Mouse (Mus musculus) neural tube, embryonic 12.5 days (tissue): Measurements from ENCODE around the gene Plcb1. TPM values are rescaled to one million over a fixed set of nuclear protein-coding genes. Genes with fewer than 3 reads are reported as not detected.

Experiments used
- ATAC-seq: fragments of 200-750 bp; cut with Nextera tagmentation; 2 replicates; pipeline ENCODE4 v1.8.0; 2017; ENCODE audit warnings: low read depth, mild to moderate bottlenecking, moderate TSS enrichment, moderate library complexity; ENCODE audit not compliant: low FRiP score
- H3K27ac ChIP-seq: fragments of 300-500 bp; sonication (generic); 2 replicates; pipeline ENCODE4 v1.5.1; 2016
- H3K27me3 ChIP-seq: fragments of 300-500 bp; sonication (generic); replicated peaks from 2 replicates; pipeline ENCODE4 v1.6.1; 2016; ENCODE audit warnings: mild to moderate bottlenecking
- H3K36me3 ChIP-seq: fragments of 300-500 bp; sonication (generic); 2 replicates; pipeline ENCODE4 v1.6.1; 2016; ENCODE audit warnings: mild to moderate bottlenecking
- H3K4me1 ChIP-seq: fragments of 300-500 bp; sonication (generic); 2 replicates; pipeline ENCODE4 v1.6.1; 2016
- H3K4me2 ChIP-seq: fragments of 300-500 bp; sonication (generic); replicated peaks from 2 replicates; pipeline ENCODE4 v1.6.1; 2016; ENCODE audit warnings: mild to moderate bottlenecking
- H3K4me3 ChIP-seq: fragments of 300-500 bp; sonication (generic); 2 replicates; pipeline ENCODE4 v1.5.1; 2016
- H3K9ac ChIP-seq: fragments of 300-500 bp; sonication (generic); 2 replicates; pipeline ENCODE4 v1.6.1; 2016; ENCODE audit warnings: mild to moderate bottlenecking
- H3K9me3 ChIP-seq: fragments of 300-500 bp; sonication (generic); 2 replicates; pipeline ENCODE4 v1.6.1; 2016; ENCODE audit warnings: mild to moderate bottlenecking
- WGBS: fragments of 180-500 bp; shearing (Covaris S2); methylation state at CpG from one replicate; pipeline ENCODE4 v1.1.7; 2016; 5-methylcytosine and 5-hydroxymethylcytosine counted together
- polyA plus RNA-seq: library from polyadenylated mRNA; unstranded; fragments of >200 nt; fragmentation: Nextera tagmentation; extraction: Ambion mirVana; gene quantifications from 2 replicates; pipeline ENCODE4 v1.2.1, GENCODE M21; 2016

The Plcb1 gene
- polyA plus RNA-seq, 1 experiment from 2014 or later, result 29.0 TPM

GRCm38 (mm10) chr2:135387990-135388389 is 602.1 kb downstream of the Plcb1 start:
- H3K4me3 ChIP-seq, result no peak overlapping the region
- H3K27ac ChIP-seq, result no peak overlapping the region
- H3K9me3 ChIP-seq, result no peaks in the 10 kb centered on the region
- 66% methylated on average over 9 of the region's 9 CpGs for WGBS
- no peaks in the 10 kb centered on the region for H3K4me1 ChIP-seq
- H3K36me3 ChIP-seq, result no peaks in the 10 kb centered on the region
- H3K9ac ChIP-seq, result no peak overlapping the region
- no peak overlapping the region for H3K4me2 ChIP-seq
- no peaks in the 10 kb centered on the region for H3K27me3 ChIP-seq
- no peak for ATAC-seq

GRCm38 (mm10) chr2:135394698-135395097 is 608.8 kb downstream of the Plcb1 start:
- Histone ChIP-seq H3K9me3 (no peaks in the 10 kb centered on the region), H3K9ac (no peak overlapping the region), H3K27me3 (no peaks in the 10 kb centered on the region), H3K36me3 (no peaks in the 10 kb centered on the region), H3K4me1 (no peaks in the 10 kb centered on the region), H3K4me2 (no peak overlapping the region), H3K4me3 (no peak overlapping the region), H3K27ac (no peak overlapping the region)
- no peak for ATAC-seq
- WGBS, result 90% methylated on average over 3 of the region's 3 CpGs

GRCm38 (mm10) chr2:135396375-135396774 is 610.5 kb downstream of the Plcb1 start:
- Histone ChIP-seq H3K4me2 (no peak overlapping the region), H3K4me1 (no peaks in the 10 kb centered on the region), H3K4me3 (no peak overlapping the region), H3K9ac (no peak overlapping the region), H3K27me3 (no peaks in the 10 kb centered on the region), H3K27ac (no peak overlapping the region), H3K36me3 (no peaks in the 10 kb centered on the region), H3K9me3 (no peaks in the 10 kb centered on the region)
- no peak for ATAC-seq
- 98% methylated on average over 3 of the region's 3 CpGs for WGBS

DNA sequence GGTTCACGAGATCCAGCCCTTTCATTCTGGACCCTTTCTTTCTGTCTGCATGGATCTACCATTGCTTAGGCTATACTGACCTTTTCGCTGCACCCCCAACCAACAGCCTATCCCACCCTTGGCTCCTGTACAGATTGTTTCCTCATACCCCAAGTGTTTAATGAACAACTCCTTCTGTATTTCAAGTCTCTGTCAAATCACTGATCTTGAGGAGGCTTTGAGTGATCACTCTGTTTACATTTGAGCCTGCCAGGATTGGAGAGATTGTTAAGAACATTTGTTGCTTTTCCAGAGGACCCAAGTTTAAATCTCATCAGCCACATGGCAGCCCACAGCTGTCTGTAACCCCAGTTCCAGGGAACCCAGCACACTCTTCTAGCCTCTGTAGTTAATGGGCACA is 612.1 kb downstream of the Plcb1 start:
- Histone ChIP-seq H3K27me3 (no peaks in the 10 kb centered on the region), H3K36me3 (no peaks in the 10 kb centered on the region), H3K4me1 (0 out of 2 replicates have a peak, but pooled peaks cover 2% of the 10 kb centered on the region), H3K9ac (no peak overlapping the region), H3K4me2 (no peak overlapping the region), H3K4me3 (no peak overlapping the region), H3K9me3 (no peaks in the 10 kb centered on the region), H3K27ac (no peak overlapping the region)
- 87% methylated on average over 2 of the region's 2 CpGs for WGBS
- no peak for ATAC-seq

DNA sequence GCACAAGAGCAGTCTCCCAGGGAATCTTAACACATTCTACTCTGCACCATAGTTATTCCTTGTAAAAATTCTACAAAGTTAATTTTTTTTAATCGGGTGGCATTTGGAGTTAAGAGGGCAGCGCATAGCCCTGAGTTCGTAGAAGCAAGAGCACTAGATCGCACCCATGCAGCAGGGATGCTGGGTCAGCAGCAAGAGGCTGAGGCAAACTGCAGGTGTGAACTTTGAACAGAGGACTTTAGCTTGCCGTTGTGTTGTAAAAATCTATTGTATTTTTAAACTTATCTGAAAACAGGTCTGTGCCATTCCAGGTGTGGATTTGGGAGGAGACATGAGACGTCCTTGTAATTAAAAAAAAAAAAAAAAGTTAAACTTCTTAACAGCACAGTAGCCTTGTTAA is 613.9 kb downstream of the Plcb1 start:
- 88% methylated on average over 6 of the region's 6 CpGs for WGBS
- Histone ChIP-seq H3K27ac (no peak overlapping the region), H3K27me3 (no peaks in the 10 kb centered on the region), H3K9ac (no peak overlapping the region), H3K4me1 (0 out of 2 replicates have a peak, but pooled peaks cover 3% of the 10 kb centered on the region), H3K9me3 (no peaks in the 10 kb centered on the region), H3K4me3 (no peak overlapping the region), H3K36me3 (no peaks in the 10 kb centered on the region), H3K4me2 (no peak overlapping the region)
- no peak for ATAC-seq

DNA sequence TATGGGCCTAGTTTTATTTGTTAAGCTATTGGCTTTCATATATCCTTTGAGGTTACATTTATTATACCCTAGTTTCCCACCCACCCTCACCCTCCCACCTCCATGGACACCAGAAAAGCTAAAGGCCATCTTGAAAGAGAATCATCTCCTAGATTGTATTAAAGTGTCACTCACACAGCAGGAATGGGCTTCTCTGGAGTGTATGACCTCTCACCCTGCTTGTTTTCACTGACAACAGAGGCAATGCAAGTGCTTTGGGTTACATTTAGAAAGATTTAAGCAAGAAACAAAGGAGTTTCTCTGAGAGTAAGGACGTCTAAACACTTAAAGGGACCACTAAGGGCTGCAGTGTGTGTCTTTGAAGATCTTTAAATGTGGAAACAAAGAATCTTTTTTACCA is 617.0 kb downstream of the Plcb1 start:
- ATAC-seq, result no peak
- Histone ChIP-seq H3K9ac (no peak overlapping the region), H3K27me3 (no peaks in the 10 kb centered on the region), H3K36me3 (no peaks in the 10 kb centered on the region), H3K27ac (no peak overlapping the region), H3K9me3 (no peaks in the 10 kb centered on the region), H3K4me3 (no peak overlapping the region), H3K4me2 (no peak overlapping the region), H3K4me1 (0 out of 2 replicates have a peak, but pooled peaks cover 3% of the 10 kb centered on the region)
- 2% methylated on average over 1 of the region's 1 CpGs for WGBS

DNA sequence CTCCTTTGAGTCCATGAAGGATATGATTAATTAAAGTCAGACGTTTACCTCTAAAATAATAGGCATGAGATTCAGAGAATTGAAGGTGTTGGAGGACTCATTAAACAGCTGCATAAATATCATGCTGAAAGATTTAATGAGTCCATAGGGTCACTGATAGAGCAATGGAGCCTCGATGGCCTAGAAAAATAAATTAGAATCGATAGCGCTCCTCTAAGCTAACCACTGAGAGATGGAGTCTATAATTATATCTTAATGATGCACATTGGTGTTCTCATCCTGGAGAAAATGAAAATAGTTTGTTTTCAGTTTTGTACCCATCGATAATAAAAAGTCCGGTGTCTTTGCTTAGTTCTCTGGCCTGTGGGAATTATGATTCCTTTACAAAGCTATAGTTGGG is 617.5 kb downstream of the Plcb1 start:
- Histone ChIP-seq H3K4me1 (0 out of 2 replicates have a peak, but pooled peaks cover 3% of the 10 kb centered on the region), H3K4me2 (no peak overlapping the region), H3K27ac (no peak overlapping the region), H3K4me3 (no peak overlapping the region), H3K9ac (no peak overlapping the region), H3K27me3 (no peaks in the 10 kb centered on the region), H3K36me3 (no peaks in the 10 kb centered on the region), H3K9me3 (no peaks in the 10 kb centered on the region)
- no peak for ATAC-seq
- WGBS, result 58% methylated on average over 6 of the region's 6 CpGs

DNA sequence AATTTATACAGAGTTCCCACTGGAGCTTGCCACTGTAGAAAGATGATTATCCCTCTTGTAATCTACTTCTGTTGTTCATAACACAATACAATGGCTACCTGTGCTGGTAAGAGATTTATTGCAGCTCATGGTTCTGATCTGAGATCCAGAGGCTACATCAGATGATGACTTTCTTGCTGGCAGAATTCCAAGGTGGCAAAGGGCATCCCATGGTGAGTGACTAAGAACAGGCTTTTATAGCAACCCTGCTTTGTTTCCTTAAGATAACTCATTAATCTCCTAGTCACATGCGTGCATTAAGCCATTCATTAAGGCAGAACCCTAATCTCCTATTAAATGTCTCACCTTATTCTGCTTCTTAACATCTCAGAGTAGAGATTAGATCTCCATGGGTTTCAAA is 618.2 kb downstream of the Plcb1 start:
- H3K27ac ChIP-seq, result no peak overlapping the region
- H3K4me1 ChIP-seq, result peaks cover 4% of the 10 kb centered on the region; the same call in 1 of the 2 replicates
- 57% methylated on average over 1 of the region's 1 CpGs for WGBS
- H3K4me2 ChIP-seq, result no peak overlapping the region
- H3K9ac ChIP-seq, result no peak overlapping the region
- no peaks in the 10 kb centered on the region for H3K9me3 ChIP-seq
- no peak for ATAC-seq
- H3K4me3 ChIP-seq, result no peak overlapping the region
- no peaks in the 10 kb centered on the region for H3K36me3 ChIP-seq
- H3K27me3 ChIP-seq, result no peaks in the 10 kb centered on the region

DNA sequence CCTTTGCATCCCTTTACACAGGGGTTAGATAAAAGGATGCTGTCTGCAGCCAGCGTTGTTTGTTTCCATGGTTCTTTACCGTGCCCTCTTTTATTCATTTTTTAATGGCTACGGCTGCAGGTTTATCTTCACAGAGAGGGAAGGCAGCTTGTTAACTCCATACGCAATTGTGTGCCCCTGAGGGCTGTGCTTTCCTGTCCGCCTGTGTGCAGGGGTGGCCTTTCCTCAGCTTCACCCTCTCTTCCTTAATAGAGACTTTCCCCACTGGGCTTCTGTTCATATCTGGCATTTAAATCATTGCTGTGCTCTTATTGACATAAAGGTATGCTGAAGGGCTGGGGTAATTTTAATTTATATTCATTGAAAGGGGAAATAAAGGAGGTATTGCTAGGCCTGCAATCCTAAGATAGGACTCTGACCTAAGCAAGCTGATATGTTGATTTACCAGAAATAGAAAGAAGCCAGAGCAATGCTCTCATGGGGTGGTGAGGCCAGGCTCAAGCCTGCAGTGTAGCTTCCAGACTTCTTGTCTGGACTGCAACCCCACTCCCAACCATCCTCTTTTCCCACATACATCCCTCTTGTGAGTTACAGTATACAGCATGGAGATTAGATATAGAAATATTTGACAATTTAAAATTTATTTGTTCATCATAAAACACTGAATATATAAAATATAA is 623.7 kb downstream of the Plcb1 start:
- H3K4me2 ChIP-seq, result no peak overlapping the region
- H3K4me1 ChIP-seq, result peaks cover 5% of the 10 kb centered on the region
- H3K9me3 ChIP-seq, result no peaks in the 10 kb centered on the region
- H3K4me3 ChIP-seq, result no peak overlapping the region
- H3K36me3 ChIP-seq, result no peaks in the 10 kb centered on the region
- no peaks in the 10 kb centered on the region for H3K27me3 ChIP-seq
- H3K27ac ChIP-seq, result no peak overlapping the region
- WGBS, result 23% methylated on average over 5 of the region's 5 CpGs
- no peak for ATAC-seq
- H3K9ac ChIP-seq, result no peak overlapping the region

DNA sequence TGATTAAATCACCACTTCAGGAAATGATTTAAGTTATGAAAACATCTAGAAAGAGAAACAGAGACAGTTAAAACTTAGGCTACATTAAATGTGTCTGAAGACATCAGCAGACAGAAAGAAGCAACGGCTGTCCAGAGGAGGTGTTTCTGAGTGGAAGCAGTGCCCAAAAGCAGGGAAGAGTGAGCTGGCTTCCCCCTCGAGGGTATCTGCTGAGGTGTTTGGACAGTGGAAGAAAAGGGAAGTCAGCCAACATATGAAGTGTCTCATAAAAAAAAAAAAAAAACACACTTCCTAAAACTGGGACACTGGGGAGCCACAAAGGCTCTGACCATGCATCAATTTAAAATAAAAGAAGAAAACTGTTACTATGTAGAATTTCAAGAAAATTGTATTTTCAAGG is 625.8 kb downstream of the Plcb1 start:
- Histone ChIP-seq H3K4me2 (no peak overlapping the region), H3K9ac (no peak overlapping the region), H3K4me3 (no peak overlapping the region), H3K36me3 (no peaks in the 10 kb centered on the region), H3K27me3 (no peaks in the 10 kb centered on the region), H3K27ac (no peak overlapping the region), H3K4me1 (peaks cover 5% of the 10 kb centered on the region), H3K9me3 (no peaks in the 10 kb centered on the region)
- WGBS, result 61% methylated on average over 2 of the region's 2 CpGs
- no peak for ATAC-seq

DNA sequence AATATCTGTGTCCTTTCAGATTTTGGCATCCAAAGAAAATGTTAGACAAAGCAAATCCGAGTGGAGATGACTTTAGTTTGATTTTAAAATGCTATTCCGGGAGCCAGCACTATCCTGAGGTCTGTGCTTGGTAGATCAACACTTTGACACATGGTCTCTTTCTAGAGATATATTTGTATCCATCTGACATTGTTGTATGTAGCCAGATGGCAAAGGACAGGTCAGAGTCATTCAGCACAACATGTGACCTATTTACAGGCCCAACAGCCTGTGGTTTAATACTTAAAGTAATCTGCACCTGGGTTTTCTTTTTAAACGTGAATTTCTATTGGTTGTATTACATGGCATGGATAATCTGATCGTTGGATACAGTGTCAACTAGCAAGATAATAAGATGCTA is 629.3 kb downstream of the Plcb1 start:
- no peak overlapping the region for H3K9ac ChIP-seq
- no peak overlapping the region for H3K4me2 ChIP-seq
- no peaks in the 10 kb centered on the region for H3K27me3 ChIP-seq
- H3K4me1 ChIP-seq, result no peaks in the 10 kb centered on the region
- 69% methylated on average over 4 of the region's 4 CpGs for WGBS
- H3K9me3 ChIP-seq, result no peaks in the 10 kb centered on the region
- ATAC-seq, result no peak
- no peak overlapping the region for H3K27ac ChIP-seq
- no peak overlapping the region for H3K4me3 ChIP-seq
- no peaks in the 10 kb centered on the region for H3K36me3 ChIP-seq

- H3K4me2 ChIP-seq, result no peak overlapping the region
- no peak overlapping the region for H3K27ac ChIP-seq
- H3K27me3 ChIP-seq, result no peaks in the 10 kb centered on the region
- ATAC-seq, result no peak
- 54% methylated on average over 5 of the region's 5 CpGs for WGBS
- H3K36me3 ChIP-seq, result no peaks in the 10 kb centered on the region
- no peaks in the 10 kb centered on the region for H3K9me3 ChIP-seq
- H3K9ac ChIP-seq, result no peak overlapping the region
- no peaks in the 10 kb centered on the region for H3K4me1 ChIP-seq
- H3K4me3 ChIP-seq, result no peak overlapping the region
These were observed 633.4 kb downstream of the Plcb1 start for GRCm38 (mm10) chr2:135419301-135419700.

DNA sequence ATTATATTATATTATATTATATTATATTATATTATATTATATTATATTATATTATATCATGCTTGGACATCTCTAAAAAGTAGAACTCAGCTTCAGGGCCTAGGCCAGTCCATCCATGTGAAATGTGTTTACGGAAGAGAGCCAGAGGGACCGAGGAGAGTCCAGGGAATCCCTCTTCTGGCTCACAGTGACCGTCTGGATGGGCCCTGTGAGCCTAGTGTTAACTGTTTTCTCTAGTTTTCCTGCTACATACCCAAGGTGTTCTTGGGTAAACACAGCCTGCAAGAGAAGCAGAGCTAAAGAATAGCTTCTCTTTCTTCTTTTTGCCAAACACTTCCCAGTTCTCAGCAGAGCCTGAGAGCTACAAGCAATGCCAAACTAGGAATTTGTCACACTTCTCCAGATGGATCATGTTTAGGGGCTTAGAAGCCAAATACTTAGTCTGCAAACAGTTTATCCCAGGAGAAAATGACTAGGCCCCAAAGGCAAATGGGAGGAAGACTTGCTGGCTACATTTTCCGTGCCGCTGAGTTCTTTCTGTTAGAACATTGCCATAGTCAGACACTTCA is 649.2 kb downstream of the Plcb1 start:
- H3K4me2 ChIP-seq, result no peak overlapping the region
- H3K36me3 ChIP-seq, result no peaks in the 10 kb centered on the region
- 80% methylated on average over 5 of the region's 5 CpGs for WGBS
- H3K4me3 ChIP-seq, result no peak overlapping the region
- H3K27me3 ChIP-seq, result no peaks in the 10 kb centered on the region
- H3K9me3 ChIP-seq, result no peaks in the 10 kb centered on the region
- peaks cover 5% of the 10 kb centered on the region for H3K4me1 ChIP-seq
- no peak overlapping the region for H3K9ac ChIP-seq
- no peak for ATAC-seq
- no peak overlapping the region for H3K27ac ChIP-seq
